Mouse (Mus musculus) thymus, postnatal 0 days (tissue): ENCODE data around the gene Pgrmc1. TPM values are rescaled to one million over a fixed set of nuclear protein-coding genes. Genes with fewer than 3 reads are reported as not detected.
A peak's percentile ranks its signal among the peaks of the same experiment; 100 is the strongest.

Experiments used
- DNase-seq: peaks from one replicate; pipeline ENCODE4 v3.0.0-alpha.2; 2015; ENCODE audit warnings: low spot score
- polyA plus RNA-seq: library from polyadenylated mRNA; unstranded; fragments of >200 nt; fragmentation: Nextera tagmentation; extraction: Ambion mirVana; gene quantifications from 2 replicates; pipeline ENCODE4 v1.2.1, GENCODE M21; 2015

Gene Pgrmc1
- polyA plus RNA-seq, 1 experiment from 2014 or later = 147 TPM

GRCm38 (mm10) chrX:36602926-36603325 lies 4.9 kb downstream of the Pgrmc1 start:
- DNase-seq = no peak

DNA sequence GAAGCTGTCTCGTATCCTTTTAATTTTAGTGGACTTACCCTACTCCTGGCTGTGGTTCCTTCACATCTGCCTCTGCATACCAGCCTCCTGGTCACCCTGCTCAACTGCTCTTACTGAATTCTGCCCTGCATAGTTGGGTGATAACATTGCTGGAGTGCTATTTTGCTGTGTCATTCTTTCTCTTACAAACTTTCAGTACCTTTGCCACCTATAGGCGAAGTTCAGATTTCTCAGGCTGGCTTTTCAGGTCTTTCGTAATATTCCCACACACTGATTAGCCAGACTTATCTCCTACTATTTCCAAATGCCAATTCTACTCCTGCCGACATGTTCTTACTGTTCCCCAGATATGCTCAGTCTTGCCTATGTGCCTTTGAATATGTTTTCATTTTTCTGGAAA lies 6.0 kb downstream of the Pgrmc1 start:
- DNase-seq = no peak

GRCm38 (mm10) chrX:36609117-36609516 lies 11.1 kb downstream of the Pgrmc1 start:
- DNase-seq = no peak

DNA sequence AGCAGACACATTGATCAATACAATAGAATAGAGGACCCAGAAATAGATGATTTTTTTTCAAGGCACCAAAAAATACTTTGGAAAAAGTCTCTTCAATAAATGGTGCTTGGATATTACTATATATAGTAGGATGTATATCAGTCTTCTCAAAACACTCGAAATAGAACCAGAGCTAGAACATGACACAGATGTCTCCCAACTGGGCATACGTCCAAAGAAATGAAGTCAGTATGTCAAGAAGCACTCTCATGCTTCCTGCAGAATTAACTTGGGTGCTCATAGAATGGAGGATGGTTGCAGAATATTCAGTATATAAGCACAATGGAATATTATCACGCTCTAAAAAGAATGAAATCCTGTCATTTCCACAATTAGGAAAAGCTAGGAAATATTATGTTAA lies 30.1 kb downstream of the Pgrmc1 start:
- no peak for DNase-seq

DNA sequence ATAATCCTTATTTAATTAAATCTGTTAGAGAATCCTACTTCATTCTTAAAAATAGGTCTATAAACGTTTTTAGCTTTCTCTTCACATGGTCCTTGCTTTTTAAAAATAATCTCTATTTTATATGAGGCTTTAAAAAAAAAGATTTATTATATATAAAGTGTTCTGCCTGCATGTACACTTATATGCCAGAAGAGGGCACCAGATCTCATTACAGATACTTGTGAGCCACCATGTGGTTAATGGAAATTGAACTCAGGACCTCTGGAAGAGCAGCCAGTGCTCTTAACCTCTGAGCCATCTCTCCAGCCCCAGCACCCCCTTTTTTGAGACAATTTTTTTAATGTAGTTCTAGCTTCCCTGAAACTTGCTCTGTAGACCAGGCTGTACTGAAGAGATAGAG lies 32.8 kb downstream of the Pgrmc1 start:
- no peak for DNase-seq

- DNase-seq = no peak
These were observed 42.0 kb downstream of the Pgrmc1 start for GRCm38 (mm10) chrX:36640046-36640445.

DNA sequence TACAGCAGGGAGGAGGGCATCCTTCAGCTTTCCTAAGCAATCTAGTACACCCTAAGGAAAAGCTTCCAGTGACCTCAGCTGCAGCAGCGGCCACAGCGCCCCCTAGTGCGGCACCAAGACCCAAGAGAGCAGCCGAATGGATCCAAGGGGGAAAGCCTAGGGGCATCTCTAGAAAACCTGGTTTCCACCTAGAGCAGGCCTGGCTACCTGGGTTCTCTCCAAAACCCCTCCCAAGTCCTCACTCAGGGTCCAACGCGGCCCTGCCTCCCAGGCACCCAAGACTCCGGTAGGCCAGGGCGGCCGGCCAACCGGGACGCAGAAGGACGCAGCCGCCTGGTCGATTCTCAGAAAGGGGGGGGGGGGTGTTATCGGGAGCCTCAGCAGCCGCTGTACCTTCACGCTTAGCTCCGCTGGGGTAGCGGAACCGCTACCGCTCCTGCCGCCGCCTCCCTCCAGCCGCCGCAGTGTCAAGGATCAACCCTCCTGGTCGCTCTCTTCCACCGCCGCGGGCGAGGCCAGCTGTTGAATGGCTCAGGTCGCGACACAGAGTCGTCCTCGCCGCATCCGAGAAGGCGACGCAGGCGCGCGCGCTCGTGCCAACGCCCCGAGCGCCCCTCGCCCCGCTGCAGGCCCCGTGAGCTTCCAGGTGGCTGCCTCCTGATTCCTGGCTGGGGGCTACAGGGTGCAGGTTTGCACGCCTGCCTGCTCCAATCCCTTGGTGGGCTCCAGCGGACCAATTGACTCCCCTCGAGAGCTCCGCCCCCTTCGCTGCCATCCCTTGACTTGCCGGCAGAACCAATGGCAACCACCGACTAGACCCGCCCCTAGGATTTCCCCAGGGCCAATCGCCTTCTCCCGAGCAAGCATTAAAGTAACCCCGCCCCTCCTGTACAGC lies 46.9 kb downstream of the Pgrmc1 start, which contains the start of gene Akap17b:
Gene Akap17b, minus strand, starts transcription at position 739 of the 895 bp plus-strand sequence.
- peak; percentile 85 for DNase-seq

Other genes starting within 250 kb of the Pgrmc1 start
- not detected in 2 replicates for gene Gm6268, start 196.9 kb upstream of the Pgrmc1 start, polyA plus RNA-seq
- 0.03 TPM in 1 of 2 replicates, not detected in the other for gene Gm14569, start 106.4 kb upstream of the Pgrmc1 start, polyA plus RNA-seq
- 1.5 and 1.7 TPM in 2 replicates for gene Akap17b, start 47.2 kb downstream of the Pgrmc1 start, polyA plus RNA-seq
- 1.5 and 2.7 TPM in 2 replicates for gene Slc25a43, start 145.5 kb downstream of the Pgrmc1 start, polyA plus RNA-seq
- 1,172 and 1,231 TPM in 2 replicates for gene Slc25a5, start 197.4 kb downstream of the Pgrmc1 start, polyA plus RNA-seq